Mouse (Mus musculus) splenic B cell, adult 2 months (primary cell): ENCODE measurements at regions not wholly inside any gene's neighbourhood (a gene's known extent, or its start where the extent isn't known, plus 50 kb on each side); places are given as distances from the start of the nearest gene placed in this dataset.
"Not testable (repeated sequence)": the region's sequence is repeated elsewhere in the genome, so short reads cannot be mapped to it uniquely, and the experiment has no call there.

ENCODE experiments used
- DNase-seq: peaks from one replicate; pipeline ENCODE4 v3.0.0-alpha.2; 2011; ENCODE audit warnings: low read depth, low spot score
- H3K27me3 ChIP-seq: 2 replicates; pipeline ENCODE4 v1.6.1; 2012; ENCODE audit warnings: mild to moderate bottlenecking, low read length, moderate library complexity, mixed read lengths; ENCODE audit not compliant: control insufficient read depth, poor library complexity, insufficient read depth, severe bottlenecking
- H3K36me3 ChIP-seq: 2 replicates; pipeline ENCODE4 v1.6.1; 2012; ENCODE audit warnings: mild to moderate bottlenecking, low read length, moderate library complexity, mixed read lengths; ENCODE audit not compliant: control insufficient read depth, poor library complexity, insufficient read depth, severe bottlenecking

DNA sequence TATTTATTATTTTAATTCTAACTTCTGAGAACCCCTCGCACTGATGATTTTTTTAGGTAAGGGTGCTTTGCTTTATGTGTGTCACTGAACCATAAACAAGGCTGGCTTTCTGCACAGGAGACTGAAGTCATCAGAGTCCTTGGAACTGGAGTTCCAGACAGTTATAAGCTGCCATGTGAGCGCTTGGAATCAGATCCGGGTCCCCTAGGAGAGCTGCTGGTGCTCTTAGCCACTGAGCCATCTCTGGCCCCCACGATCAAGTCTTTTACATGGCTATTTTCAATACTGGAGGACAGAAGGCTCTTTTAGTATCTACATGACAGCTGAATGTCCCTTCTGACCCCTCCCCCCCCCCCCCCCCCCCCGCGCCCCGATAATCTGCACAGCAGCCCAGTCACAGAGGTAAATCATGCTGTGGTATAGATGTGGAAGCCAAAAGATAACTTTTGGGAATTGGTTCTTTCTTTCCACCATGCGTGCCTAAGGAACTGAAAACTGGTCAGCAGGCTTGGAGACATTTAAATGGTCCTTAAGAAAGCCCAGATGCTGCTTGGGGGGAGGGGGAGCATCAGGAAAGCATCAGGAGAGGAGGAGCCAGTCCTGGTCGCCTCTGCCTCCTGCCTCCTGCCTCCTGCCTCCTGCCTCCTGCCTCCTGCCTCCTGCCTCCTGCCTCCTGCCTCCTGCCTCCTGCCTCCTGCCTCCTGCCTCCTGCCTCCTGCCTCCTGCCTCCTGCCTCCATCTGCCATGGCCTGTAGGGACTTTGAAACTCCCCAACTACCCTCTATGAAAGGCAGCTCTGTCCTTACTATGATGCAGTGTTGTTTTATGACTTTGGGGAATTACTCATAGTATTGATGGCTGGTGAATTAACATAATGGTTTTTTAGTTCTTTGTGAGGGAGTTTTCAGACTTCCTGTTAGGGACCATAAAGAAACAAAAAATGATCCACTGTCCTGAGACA lies 120.5 kb downstream of the Sptssa start:
- Histone ChIP-seq H3K36me3 (no peaks in the 10 kb centered on the region), H3K27me3 (no peaks in the 10 kb centered on the region)
- DNase-seq: no peak

GRCm38 (mm10) chr12:54534910-54535309 lies 121.5 kb downstream of the Sptssa start:
- DNase-seq: no peak
- Histone ChIP-seq H3K36me3 (no peaks in the 10 kb centered on the region), H3K27me3 (no peaks in the 10 kb centered on the region)

- Histone ChIP-seq H3K36me3 (no peaks in the 10 kb centered on the region), H3K27me3 (no peaks in the 10 kb centered on the region)
- no peak for DNase-seq
Measured at GRCm38 (mm10) chr12:54533134-54533533, 123.2 kb downstream of the Sptssa start.

GRCm38 (mm10) chr12:54532062-54532461 lies 124.3 kb downstream of the Sptssa start:
- no peaks in the 10 kb centered on the region for H3K36me3 ChIP-seq
- no peak for DNase-seq
- no peaks in the 10 kb centered on the region for H3K27me3 ChIP-seq

DNA sequence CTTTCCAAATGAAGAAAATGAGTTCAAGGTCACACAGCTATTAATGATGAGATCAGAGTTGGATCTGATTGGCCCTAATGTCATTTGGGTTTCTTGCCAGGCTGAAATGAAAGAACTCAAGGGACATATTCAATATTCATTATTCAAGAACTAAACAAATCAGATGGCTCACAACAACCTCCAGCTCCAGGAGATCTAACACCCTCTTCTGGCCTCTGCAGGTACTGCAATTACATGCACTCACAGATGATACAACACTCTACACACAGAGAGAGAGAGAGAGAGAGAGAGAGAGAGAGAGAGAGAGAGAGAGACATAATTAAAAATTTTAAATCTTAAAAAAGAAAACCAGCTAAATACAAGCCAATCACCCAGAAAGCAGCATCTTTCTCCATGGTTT lies 128.3 kb downstream of the Sptssa start:
- Histone ChIP-seq H3K36me3 (no peaks in the 10 kb centered on the region), H3K27me3 (no peaks in the 10 kb centered on the region)
- peak; percentile 2 for DNase-seq

DNA sequence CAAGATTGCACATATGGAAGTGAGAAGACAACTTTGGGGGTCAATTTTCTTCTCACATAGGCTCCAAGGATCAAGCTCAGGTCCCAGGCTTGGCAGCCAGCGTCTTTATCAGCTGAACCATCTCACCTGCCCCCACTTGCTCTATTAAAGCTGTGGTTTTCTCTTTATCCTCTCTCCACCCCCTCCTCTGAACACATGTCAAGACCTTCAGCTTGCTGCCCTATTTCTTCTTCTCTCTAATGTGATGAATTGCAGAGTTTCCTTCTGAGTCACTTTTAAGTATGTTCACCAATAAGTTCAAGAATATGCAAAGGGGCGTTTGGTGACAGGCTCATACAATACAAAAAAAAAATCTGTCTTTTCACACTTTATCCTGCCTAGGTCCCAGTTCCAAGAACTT lies 128.8 kb downstream of the Sptssa start:
- H3K27me3 ChIP-seq: no peaks in the 10 kb centered on the region
- DNase-seq: no peak
- H3K36me3 ChIP-seq: no peaks in the 10 kb centered on the region

DNA sequence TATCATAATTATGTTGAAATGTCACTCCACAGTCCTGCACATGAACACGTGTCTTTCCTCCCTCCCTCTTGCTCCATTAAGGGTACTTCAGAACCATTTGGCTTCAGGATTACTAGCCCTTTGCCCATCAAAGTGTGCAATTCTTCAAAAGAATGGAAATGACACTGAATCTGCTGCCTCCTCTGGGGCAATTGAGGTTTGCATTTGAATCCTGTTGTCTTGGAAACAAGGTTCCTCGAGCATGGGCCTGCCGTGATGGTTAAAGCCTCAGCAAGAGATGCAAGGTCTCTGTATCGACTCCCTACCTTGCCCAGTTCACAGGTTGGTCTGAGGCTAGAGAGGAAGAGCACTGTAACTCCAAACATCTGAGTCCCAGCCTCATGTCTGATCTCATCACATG lies 136.0 kb downstream of the Sptssa start:
- no peak for DNase-seq
- no peaks in the 10 kb centered on the region for H3K36me3 ChIP-seq
- no peaks in the 10 kb centered on the region for H3K27me3 ChIP-seq

GRCm38 (mm10) chr12:54519370-54519769 lies 137.0 kb downstream of the Sptssa start:
- no peak for DNase-seq
- Histone ChIP-seq H3K36me3 (no peaks in the 10 kb centered on the region), H3K27me3 (no peaks in the 10 kb centered on the region)

DNA sequence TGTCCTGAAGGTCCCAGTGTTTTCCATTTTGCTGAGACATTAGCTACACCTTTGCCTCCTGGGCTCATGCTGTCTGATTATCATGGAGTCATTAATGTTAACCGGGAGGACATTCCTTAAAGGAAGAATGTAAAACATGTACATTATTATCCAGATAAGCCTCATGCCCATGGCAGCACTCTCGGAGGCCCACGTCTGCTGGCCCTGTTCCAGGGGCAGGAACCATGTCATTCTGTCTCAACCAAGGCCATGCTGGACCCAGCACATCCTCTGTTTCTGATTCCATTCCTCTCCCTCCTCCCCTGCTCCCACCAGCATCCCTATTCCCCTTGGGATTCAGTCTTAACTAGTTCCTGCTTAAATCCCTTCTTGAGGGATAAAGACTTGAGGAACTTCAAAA lies 139.1 kb downstream of the Sptssa start:
- Histone ChIP-seq H3K36me3 (no peaks in the 10 kb centered on the region), H3K27me3 (no peaks in the 10 kb centered on the region)
- no peak for DNase-seq

DNA sequence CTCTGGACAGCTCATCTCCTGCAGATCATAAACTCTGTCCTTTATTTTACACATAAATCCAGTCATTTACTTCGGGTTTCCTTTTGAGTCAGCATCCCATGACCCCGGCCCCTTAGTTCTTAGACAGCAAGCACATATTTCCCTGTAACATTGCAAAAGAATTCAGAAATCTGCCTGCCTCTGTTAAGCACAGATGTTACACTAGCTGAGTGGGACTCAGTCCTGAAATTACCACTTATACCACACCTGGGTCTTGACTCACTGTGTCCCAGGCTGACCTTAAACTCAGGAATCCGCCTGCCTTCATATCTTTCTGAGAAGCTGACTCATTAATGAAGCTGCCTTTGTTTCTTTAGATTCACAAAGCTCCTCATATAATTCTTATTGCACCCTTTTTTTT lies 139.9 kb downstream of the Sptssa start:
- DNase-seq: no peak
- H3K27me3 ChIP-seq: no peaks in the 10 kb centered on the region
- no peaks in the 10 kb centered on the region for H3K36me3 ChIP-seq

GRCm38 (mm10) chr12:54516039-54516438 lies 140.3 kb downstream of the Sptssa start:
- DNase-seq, H3K36me3 ChIP-seq, H3K27me3 ChIP-seq: not testable (repeated sequence)

- H3K27me3 ChIP-seq: no peaks in the 10 kb centered on the region
- no peaks in the 10 kb centered on the region for H3K36me3 ChIP-seq
- DNase-seq: no peak
Measured at GRCm38 (mm10) chr12:54509903-54510302, 146.5 kb downstream of the Sptssa start.

- Histone ChIP-seq H3K36me3 (no peaks in the 10 kb centered on the region), H3K27me3 (no peaks in the 10 kb centered on the region)
- no peak for DNase-seq
Measured at GRCm38 (mm10) chr12:54502775-54503174, 153.6 kb downstream of the Sptssa start.

DNA sequence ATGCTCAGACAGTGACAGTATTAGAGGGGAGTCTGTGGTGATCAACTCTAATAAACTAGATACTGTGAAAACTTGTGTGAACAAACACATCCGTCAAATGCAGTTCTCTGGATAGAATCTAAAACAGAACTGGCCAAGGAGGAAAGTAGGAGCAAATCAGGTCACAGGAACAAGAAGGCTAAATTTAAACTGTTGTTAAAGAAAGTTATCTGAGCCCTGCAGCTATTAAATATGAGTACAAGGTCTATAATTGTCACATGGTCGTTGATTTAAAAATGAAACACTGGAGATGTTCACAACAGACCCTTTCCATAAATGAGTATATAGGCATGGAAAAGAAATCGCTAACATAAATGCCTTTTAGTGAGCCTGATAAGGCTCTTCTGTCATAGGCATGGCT lies 156.4 kb downstream of the Sptssa start:
- DNase-seq: no peak
- no peaks in the 10 kb centered on the region for H3K36me3 ChIP-seq
- H3K27me3 ChIP-seq: no peaks in the 10 kb centered on the region

- H3K36me3 ChIP-seq: no peaks in the 10 kb centered on the region
- no peak for DNase-seq
- no peaks in the 10 kb centered on the region for H3K27me3 ChIP-seq
Measured at GRCm38 (mm10) chr12:54495701-54496374, 160.5 kb downstream of the Sptssa start.
